Mouse (Mus musculus): ENCODE measurements around the gene Ufsp1. TPM values are rescaled to one million over a fixed set of nuclear protein-coding genes. Genes with fewer than 3 reads are reported as not detected.
A peak's percentile ranks its signal among the peaks of the same experiment; 100 is the strongest.

Gene Ufsp1
- polyA plus RNA-seq, 1 experiment from 2014 or later = 5.4 TPM

GRCm38 (mm10) chr5:137297126-137297525 lies 2.7 kb downstream of the Ufsp1 start:
- no peak for ATAC-seq (ENCODE audit: insufficient number of reproducible peaks, insufficient read depth, low FRiP score, low TSS enrichment, low read depth)
- WGBS = 92% methylated on average over 14 of the region's 14 CpGs
- peaks cover 74% of the 10 kb centered on the region for H3K36me3 ChIP-seq

GRCm38 (mm10) chr5:137299240-137299639 lies 4.8 kb downstream of the Ufsp1 start:
- H3K36me3 ChIP-seq = peaks cover 96% of the 10 kb centered on the region
- no peak overlapping the region for H3K9ac ChIP-seq
- 91% methylated on average over 7 of the region's 7 CpGs for WGBS

More at GRCm38 (mm10) chr5:137297126-137297525, 2.7 kb downstream of the Ufsp1 start:
- Histone ChIP-seq H3K9ac (no peak overlapping the region), H3K9me3 (no peaks in the 10 kb centered on the region), H3K27me3 (peaks cover 12% of the 10 kb centered on the region), H3K4me1 (peaks cover 20% of the 10 kb centered on the region), H3K27ac (no peak overlapping the region), H3K4me2 (no peak overlapping the region), H3K4me3 (no peak overlapping the region)

GRCm38 (mm10) chr5:137301253-137301652 lies 6.8 kb downstream of the Ufsp1 start:
- Histone ChIP-seq H3K27ac (no peak overlapping the region), H3K27me3 (no peaks in the 10 kb centered on the region), H3K4me1 (peaks cover 23% of the 10 kb centered on the region), H3K9me3 (no peaks in the 10 kb centered on the region), H3K4me2 (no peak overlapping the region), H3K9ac (no peak overlapping the region), H3K4me3 (no peak overlapping the region), H3K36me3 (peaks cover 96% of the 10 kb centered on the region)
- WGBS = 86% methylated on average over 21 of the region's 21 CpGs
- ATAC-seq (ENCODE audit: insufficient number of reproducible peaks, insufficient read depth, low FRiP score, low TSS enrichment, low read depth) = no peak

More at GRCm38 (mm10) chr5:137299240-137299639, 4.8 kb downstream of the Ufsp1 start:
- H3K4me1 ChIP-seq = peaks cover 12% of the 10 kb centered on the region
- H3K4me3 ChIP-seq = no peak overlapping the region
- no peak overlapping the region for H3K4me2 ChIP-seq
- H3K9me3 ChIP-seq = no peaks in the 10 kb centered on the region
- ATAC-seq (ENCODE audit: insufficient number of reproducible peaks, insufficient read depth, low FRiP score, low TSS enrichment, low read depth) = no peak
- no peak overlapping the region for H3K27ac ChIP-seq
- no peaks in the 10 kb centered on the region for H3K27me3 ChIP-seq

GRCm38 (mm10) chr5:137303609-137304008 lies 9.2 kb downstream of the Ufsp1 start:
- H3K27me3 ChIP-seq = no peaks in the 10 kb centered on the region
- WGBS = 92% methylated on average over 4 of the region's 4 CpGs
- no peak overlapping the region for H3K9ac ChIP-seq
- ATAC-seq (ENCODE audit: insufficient number of reproducible peaks, insufficient read depth, low FRiP score, low TSS enrichment, low read depth) = no peak
- H3K9me3 ChIP-seq = no peaks in the 10 kb centered on the region
- peak overlapping the region; percentile 11; the same call in 1 of the 2 replicates for H3K27ac ChIP-seq
- H3K4me2 ChIP-seq = no peak overlapping the region
- H3K4me1 ChIP-seq = peaks cover 32% of the 10 kb centered on the region
- H3K4me3 ChIP-seq = no peak overlapping the region
- H3K36me3 ChIP-seq = peaks cover 76% of the 10 kb centered on the region

GRCm38 (mm10) chr5:137304165-137304564 lies 9.7 kb downstream of the Ufsp1 start:
- no peak for ATAC-seq (ENCODE audit: insufficient number of reproducible peaks, insufficient read depth, low FRiP score, low TSS enrichment, low read depth)
- H3K9ac ChIP-seq = no peak overlapping the region
- no peak overlapping the region for H3K4me3 ChIP-seq
- WGBS = 86% methylated on average over 3 of the region's 3 CpGs
- H3K36me3 ChIP-seq = peaks cover 76% of the 10 kb centered on the region
- no peaks in the 10 kb centered on the region for H3K9me3 ChIP-seq
- no peaks in the 10 kb centered on the region for H3K27me3 ChIP-seq
- no peak overlapping the region for H3K4me2 ChIP-seq
- peak overlapping the region; percentile 11; the same call in 1 of the 2 replicates for H3K27ac ChIP-seq
- peaks cover 34% of the 10 kb centered on the region for H3K4me1 ChIP-seq

- Histone ChIP-seq H3K27ac (no peak overlapping the region), H3K9ac (peak overlapping the region; percentile 99; the same call in 1 of the 2 replicates), H3K4me2 (peak overlapping the region; percentile 73), H3K27me3 (no peaks in the 10 kb centered on the region), H3K36me3 (peaks cover 76% of the 10 kb centered on the region), H3K9me3 (no peaks in the 10 kb centered on the region), H3K4me3 (peak overlapping the region; percentile 96; the same call in 1 of the 2 replicates), H3K4me1 (peaks cover 34% of the 10 kb centered on the region)
- WGBS = 80% methylated on average over 4 of the region's 4 CpGs
- ATAC-seq (ENCODE audit: insufficient number of reproducible peaks, insufficient read depth, low FRiP score, low TSS enrichment, low read depth) = no peak
Measured at GRCm38 (mm10) chr5:137304816-137305215, 10.4 kb downstream of the Ufsp1 start.

GRCm38 (mm10) chr5:137305822-137306221 lies 11.4 kb downstream of the Ufsp1 start:
- Histone ChIP-seq H3K4me3 (peak overlapping the region; percentile 96), H3K4me2 (peak overlapping the region; percentile 73), H3K4me1 (peaks cover 34% of the 10 kb centered on the region), H3K9me3 (no peaks in the 10 kb centered on the region), H3K27ac (no peak overlapping the region; the same call in 1 of the 2 replicates), H3K36me3 (peaks cover 76% of the 10 kb centered on the region), H3K9ac (peak overlapping the region; percentile 99), H3K27me3 (no peaks in the 10 kb centered on the region)
- no peak for ATAC-seq (ENCODE audit: insufficient number of reproducible peaks, insufficient read depth, low FRiP score, low TSS enrichment, low read depth)
- 69% methylated on average over 3 of the region's 3 CpGs for WGBS

GRCm38 (mm10) chr5:137306439-137307005 lies 12.1 kb downstream of the Ufsp1 start:
- no peak for ATAC-seq (ENCODE audit: insufficient number of reproducible peaks, insufficient read depth, low FRiP score, low TSS enrichment, low read depth)
- peak overlapping the region; percentile 96 for H3K27ac ChIP-seq
- H3K4me2 ChIP-seq = peak overlapping the region; percentile 73
- peaks cover 38% of the 10 kb centered on the region for H3K4me1 ChIP-seq
- peak overlapping the region; percentile 96 for H3K4me3 ChIP-seq
- H3K36me3 ChIP-seq = peaks cover 75% of the 10 kb centered on the region
- H3K9ac ChIP-seq = peak overlapping the region; percentile 99
- H3K9me3 ChIP-seq = no peaks in the 10 kb centered on the region
- H3K27me3 ChIP-seq = no peaks in the 10 kb centered on the region
- 15% methylated on average over 12 of the region's 12 CpGs for WGBS

- WGBS = under 1% methylated on average over 70 of the region's 72 CpGs
- ATAC-seq (ENCODE audit: insufficient number of reproducible peaks, insufficient read depth, low FRiP score, low TSS enrichment, low read depth) = peak; percentile 73
- Histone ChIP-seq H3K4me3 (peak within 1 kb of the TSS; percentile 96), H3K36me3 (peaks cover 73% of the 10 kb centered on the region), H3K9ac (peak within 1 kb of the TSS; percentile 99), H3K27ac (peak within 1 kb of the TSS; percentile 96), H3K4me2 (peak within 1 kb of the TSS; percentile 73), H3K4me1 (peaks cover 46% of the 10 kb centered on the region), H3K27me3 (no peaks in the 10 kb centered on the region), H3K9me3 (no peaks in the 10 kb centered on the region)
Measured at GRCm38 (mm10) chr5:137307071-137307912, 12.9 kb downstream of the Ufsp1 start, which contains the start of gene Srrt. Gene Srrt, minus strand, starts transcription at chr5:137307674.

GRCm38 (mm10) chr5:137308356-137308755 lies 13.9 kb downstream of the Ufsp1 start:
- no peak for ATAC-seq (ENCODE audit: insufficient number of reproducible peaks, insufficient read depth, low FRiP score, low TSS enrichment, low read depth)
- Histone ChIP-seq H3K27me3 (no peaks in the 10 kb centered on the region), H3K9ac (peak overlapping the region; percentile 99), H3K4me1 (peaks cover 56% of the 10 kb centered on the region), H3K9me3 (no peaks in the 10 kb centered on the region), H3K27ac (peak overlapping the region; percentile 96), H3K36me3 (peaks cover 62% of the 10 kb centered on the region), H3K4me3 (peak overlapping the region; percentile 96), H3K4me2 (peak overlapping the region; percentile 73)
- 91% methylated on average over 4 of the region's 4 CpGs for WGBS

- H3K27me3 ChIP-seq = no peaks in the 10 kb centered on the region
- peak overlapping the region; percentile 98 for H3K27ac ChIP-seq
- ATAC-seq (ENCODE audit: insufficient number of reproducible peaks, insufficient read depth, low FRiP score, low TSS enrichment, low read depth) = peak; percentile 48
- peak overlapping the region; percentile 81 for H3K4me3 ChIP-seq
- peak overlapping the region; percentile 98 for H3K9ac ChIP-seq
- peaks cover 41% of the 10 kb centered on the region for H3K4me1 ChIP-seq
- H3K36me3 ChIP-seq = peaks cover 51% of the 10 kb centered on the region
- peak overlapping the region; percentile 95 for H3K4me2 ChIP-seq
- no peaks in the 10 kb centered on the region for H3K9me3 ChIP-seq
- 2% methylated on average over 22 of the region's 22 CpGs for WGBS
Measured at GRCm38 (mm10) chr5:137313466-137314192, 19.2 kb downstream of the Ufsp1 start.

Measured in embryonic facial prominence, embryonic 13.5 days (tissue).